Mouse (Mus musculus) 3T3-L1 (cell line): ENCODE measurements around the gene Cracr2b.
"Not testable (repeated sequence)": the region's sequence is repeated elsewhere in the genome, so short reads cannot be mapped to it uniquely, and the experiment has no call there.

ENCODE experiments used
- DNase-seq: peaks from one replicate; pipeline ENCODE4 v3.0.0-alpha.2; 2015; ENCODE audit warnings: low read depth, low spot score

The Cracr2b gene

DNA sequence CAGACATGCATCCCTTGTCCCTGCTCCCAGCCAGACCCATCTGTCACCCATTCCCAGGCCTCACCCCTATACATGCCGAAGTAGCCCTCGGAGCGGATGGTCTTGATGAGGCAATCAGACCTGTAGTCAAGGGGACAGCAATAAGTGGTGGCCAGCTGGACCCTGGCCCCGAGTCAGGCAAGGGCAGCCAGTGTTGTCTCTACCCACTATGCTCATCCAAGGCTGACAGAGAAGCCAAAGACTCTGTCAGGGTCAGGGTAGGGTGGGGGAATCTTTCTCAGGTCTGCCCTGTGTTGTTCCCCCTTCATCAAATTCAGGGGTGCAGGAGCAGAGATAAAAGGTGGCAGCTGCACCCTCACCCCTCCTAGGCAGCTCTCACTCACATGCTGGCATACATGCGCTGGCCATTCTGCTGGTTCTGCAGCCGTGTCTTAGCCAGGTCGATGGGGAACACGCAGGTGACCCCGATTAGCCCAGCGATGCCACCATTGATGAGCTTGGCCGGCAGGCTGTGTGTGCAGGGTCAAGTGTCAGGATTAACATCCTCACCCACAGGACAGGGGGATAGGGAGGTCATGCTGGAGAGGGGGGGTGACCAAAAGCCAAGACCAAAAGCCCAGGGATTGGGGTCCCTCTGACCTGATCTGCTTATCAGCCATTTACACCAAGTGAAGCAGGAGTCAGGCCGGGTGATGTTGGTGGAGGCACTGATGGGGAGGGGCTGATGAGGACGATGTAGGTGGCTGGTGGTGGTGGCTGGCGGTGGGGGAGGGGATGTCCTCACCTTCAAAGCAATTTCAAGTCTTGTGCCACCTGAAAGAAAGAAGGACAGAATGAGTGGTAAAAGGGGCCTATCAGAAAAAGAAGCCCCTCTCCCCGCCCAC lies 27.1 kb upstream of the Cracr2b start:
- no peak for DNase-seq

DNA sequence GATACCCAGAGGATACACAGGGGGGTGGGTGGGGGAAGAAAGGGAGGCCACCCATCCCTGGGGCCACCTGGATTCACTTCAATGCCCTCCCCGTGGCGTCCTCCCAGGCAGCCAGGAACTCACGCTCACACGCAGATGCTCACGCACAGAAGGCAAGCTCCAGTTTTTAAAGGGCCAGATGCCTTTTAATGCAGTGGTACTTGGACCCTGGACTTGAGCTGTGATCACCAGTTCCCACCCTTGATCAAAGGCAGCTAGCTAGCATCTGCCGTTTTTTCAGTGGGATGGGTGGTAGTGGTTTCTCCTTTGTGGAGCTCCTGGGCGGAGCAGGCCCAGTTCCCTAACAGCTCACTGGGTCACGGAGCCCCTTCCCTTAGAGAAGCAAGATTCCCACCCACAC lies 26.4 kb upstream of the Cracr2b start:
- DNase-seq, result no peak

DNA sequence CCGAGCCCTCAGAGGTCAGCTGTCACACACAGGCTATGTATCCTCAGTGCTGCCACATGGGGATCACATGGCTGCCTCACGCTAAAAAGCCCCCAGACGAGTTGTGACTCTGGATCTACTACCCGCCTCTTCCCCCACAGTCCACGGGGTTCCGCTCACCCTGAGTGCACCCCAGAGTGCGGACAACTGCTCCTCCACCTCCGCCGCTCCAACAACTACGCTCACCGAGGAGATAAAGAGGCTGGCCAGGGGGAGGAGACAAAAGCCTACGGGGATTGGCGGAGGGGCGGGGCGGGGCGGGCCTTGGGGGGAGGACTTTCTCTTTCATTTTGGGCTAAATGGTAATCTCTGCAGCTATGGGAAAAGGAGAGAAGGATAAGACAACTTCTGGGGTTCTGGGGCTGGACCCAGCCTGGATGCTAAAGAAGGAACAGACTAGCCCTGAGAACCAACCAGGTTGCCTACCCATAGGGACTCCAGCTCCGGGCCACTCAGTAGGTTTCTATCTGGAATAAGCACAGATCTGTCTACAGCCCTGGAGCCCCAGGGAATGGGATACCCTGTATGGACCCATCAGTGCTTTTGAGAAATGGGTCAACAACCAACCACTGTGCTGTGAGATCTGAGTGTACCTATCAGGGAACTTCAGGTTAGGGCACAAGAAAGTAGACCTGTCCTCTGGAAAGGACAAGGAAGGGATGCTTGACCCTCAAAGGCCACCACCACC lies 25.6 kb upstream of the Cracr2b start:
- peak; percentile 68 for DNase-seq

DNA sequence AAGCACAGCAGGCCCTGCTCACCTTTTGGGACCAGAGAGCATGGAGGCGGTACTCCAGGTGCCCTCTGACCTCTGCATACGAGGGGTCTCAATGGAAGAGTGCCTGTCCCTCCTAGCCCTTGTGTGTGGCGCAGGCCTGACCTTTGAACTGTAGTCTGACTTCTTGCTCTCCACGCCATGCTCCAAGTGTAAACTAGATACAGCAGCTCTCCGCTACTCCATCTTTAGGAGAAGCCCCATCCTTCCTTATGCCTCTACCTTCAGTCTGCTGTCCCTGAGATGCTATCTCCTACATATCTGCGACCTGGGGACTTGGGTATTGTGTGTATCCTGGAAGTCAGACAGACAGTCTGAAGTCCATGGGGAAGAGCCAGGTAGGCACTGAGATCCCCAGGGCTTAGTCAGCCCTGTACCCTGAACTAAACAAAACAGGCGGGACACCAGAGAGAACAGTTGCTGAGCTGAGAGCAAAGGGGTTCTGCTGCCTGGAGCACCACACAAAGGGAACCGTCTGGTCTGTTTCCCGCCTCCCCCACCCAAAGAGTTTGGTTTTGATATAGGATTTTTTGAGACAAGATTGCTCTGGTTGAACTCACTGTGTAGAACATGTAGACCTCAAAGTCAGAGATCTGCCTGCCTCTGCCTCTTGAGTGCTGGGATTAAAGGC lies 24.9 kb upstream of the Cracr2b start:
- DNase-seq, result no peak

DNA sequence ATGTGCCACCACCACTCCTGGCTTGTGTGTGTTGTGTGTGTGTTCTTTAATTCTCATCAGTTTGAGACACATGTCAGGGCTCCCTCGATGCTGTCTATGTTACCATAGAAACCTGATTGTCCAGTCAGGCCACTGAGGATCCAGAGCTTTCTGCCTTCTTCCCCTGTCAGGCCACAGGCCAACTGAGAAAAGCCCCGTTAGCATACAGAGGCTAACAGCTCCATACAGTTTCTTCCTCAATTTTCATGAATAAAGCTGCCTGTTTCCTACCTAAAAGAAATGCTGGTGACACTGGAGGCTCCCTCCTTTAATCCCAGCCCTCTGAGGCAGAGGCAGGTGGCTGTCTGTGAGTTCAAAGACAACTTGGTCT lies 24.4 kb upstream of the Cracr2b start:
- no peak for DNase-seq

DNA sequence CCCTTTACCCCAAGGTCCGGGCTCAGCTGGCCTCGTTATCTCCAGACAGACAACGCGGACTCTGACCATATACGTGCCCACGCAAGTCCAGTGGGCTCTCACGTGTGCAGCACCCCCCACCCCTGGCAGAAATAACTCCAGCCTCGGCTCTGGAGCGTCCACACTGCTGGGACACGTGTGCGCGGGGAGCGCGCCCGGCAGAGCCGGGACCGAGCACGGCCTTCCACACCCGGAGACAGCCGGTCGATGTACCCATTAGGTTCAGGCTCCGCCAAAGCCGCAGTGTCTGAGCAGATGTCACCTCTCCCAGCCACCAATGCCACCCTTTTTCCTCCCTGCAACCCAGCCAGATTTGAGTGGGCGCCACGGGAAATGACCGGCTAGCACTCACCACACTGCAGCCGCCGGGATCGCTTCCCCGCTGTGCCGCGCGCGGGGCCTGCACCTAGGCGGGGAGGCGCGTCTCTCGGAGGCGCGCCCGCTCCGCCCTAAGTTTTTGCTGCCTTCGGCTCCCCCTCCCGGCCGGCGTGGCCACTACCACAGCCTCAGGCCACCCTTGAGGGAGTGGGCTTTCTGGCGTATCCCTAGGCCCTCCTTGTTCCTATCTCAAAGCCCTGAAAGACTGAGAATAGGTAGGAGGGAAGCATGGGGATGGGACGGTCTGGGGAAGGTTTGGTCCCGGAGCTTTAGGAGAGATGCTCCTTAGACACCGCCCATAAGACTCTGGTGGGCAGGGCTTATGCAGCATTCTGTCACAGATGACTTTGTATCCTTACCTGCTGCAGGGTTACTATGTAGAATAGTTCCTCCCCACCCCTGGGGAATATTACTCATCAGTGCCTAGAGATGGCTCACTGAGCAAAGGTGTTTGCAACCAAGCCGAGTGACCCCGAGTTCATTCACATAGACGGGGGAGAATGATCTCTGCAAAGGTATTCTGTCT lies 23.4 kb upstream of the Cracr2b start, which contains the start of gene Slc25a22:
Slc25a22 (minus strand) TSS at position 715 of the 943 bp plus-strand sequence.
- peak; percentile 71 for DNase-seq

DNA sequence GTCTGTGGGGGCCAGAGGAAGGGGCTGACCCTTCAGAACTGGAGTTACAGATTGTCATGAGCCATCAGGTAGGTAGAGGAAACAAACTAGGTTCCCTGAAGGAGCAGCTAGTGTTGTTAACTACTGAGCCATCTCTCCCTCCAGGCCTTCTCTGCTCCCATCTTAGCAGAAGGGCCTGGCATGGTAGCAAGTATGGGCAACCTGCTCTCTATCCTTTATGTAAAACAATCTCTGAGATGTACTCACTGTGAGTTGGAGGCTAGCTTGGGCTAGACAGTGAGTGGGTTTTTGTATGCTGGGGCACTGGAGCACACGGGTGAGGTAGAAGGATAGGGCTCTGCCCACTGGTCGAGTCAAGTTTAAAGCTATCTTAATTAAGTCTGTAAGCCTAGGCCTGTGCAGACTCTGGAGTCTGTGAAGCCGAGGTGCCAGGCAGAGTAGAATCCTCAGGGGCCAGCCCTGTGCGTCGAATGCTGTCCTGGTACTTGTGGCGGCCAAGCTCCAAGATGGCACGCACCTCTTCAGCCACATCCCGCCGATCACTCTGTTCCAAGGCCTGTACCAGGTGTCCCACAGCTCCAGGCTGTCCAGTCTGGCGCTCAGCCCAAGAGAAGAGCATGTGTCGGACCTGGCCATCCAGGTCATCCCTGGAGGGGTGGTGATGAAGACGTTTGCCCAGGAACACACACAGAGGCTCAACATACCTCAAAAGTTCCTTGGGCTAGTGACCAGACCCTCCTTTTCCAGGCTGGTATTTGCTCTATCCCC lies 22.5 kb upstream of the Cracr2b start:
- no peak for DNase-seq

DNA sequence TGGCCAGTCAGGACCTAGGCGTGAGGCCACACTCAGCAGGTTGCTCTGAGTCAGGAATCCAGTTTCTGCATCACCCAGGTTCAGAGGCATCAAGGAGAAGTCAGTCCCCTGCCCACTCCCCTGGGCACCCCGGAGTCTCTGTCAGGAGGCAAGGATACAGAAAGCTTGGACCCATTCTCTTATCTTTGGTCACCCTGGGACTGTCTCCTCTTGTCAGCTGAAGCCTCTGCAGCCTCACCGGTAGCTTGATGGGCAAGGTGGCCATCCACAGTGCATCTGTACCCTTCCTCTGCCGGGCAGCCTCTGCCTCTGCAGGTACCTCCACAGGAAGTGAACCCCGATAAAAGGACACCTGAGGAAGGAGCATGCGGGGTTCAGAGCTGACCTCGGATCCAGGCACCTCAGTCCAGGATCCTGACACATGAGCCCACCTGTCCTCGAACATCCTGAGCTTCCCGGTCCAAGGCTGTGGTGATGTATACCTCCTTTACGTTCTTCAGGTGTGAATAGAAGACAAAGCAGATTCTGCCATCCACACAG lies 21.7 kb upstream of the Cracr2b start:
- no peak for DNase-seq

DNA sequence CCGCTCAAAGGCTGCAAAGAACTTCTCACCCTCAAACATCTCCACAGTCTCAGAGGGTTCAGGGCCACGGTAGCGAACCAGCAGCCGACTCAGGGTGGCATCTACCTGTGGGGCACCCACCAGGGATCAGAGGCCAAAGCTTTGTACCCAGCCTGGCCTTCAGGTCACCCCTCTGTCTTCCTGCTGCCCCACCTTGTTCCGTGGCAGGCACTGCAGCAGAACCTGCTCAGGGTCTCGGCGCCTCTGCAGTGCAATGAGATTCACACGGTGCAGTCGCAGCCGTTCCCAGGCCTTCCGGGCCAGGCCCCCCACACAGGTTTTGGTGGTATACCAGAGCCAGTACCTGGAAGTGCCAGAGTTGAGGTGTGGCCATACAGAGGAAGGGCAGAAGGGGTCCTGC lies 21.1 kb upstream of the Cracr2b start:
- DNase-seq, result no peak

DNA sequence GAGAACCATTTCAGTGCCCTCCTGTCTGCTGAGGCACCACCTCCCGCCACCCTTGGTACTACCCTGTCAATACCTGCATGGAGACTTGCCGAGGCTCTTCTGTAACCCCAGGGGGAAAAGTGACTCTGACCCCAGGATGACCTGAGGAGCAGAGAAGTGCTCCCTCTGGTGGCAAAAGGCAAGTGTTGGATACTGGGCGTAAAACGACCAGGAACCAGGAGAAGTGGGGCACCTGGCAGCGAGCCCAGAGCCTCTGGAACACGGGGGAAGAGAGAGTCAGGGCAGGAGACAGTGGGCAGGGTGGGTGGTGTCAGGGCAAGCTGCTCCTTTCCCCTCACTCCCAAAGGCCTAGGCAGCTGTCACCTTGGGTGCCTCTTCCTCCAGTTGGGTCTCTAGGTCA lies 20.3 kb upstream of the Cracr2b start:
- DNase-seq, result peak; percentile 53

DNA sequence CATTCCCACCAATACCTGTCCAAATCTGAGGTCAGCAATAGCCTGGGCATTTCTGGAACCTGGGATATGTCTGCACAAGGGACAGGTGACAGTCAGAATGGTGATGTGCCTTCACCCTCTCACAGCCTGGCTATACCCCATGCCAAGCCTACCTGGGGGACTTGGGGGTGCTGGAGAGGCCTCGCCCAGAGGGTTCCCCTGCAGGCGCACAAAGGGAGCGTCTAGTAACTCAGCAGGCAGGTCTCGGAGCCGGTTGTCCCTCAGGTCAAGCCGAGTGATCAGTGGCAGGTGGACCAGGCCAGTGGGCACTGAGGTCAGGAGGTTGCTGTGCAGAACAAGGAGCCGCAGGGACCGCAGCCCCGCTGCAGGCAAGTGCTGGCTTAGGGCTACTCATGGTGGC lies 19.4 kb upstream of the Cracr2b start:
- no peak for DNase-seq

DNA sequence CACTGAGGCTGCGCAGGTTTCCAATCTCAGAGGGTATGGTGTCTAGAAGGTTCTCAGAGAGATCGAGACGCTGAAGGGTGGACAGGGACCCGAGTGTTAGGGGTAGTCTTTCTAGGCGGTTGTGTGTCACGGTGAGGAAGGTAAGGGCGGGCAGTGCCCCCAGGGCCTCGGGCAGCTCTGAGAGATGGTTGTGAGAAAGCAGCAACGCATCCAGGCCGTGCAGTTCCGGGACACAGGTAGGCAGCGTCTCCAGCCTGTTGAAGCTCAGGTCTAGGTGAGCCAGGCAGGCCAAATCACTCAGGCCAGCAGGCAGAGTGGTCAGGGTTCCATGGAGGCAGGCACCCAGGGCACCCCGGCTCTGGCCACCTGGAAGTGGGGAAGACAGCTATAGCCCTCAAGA lies 18.7 kb upstream of the Cracr2b start:
- DNase-seq, result no peak

DNA sequence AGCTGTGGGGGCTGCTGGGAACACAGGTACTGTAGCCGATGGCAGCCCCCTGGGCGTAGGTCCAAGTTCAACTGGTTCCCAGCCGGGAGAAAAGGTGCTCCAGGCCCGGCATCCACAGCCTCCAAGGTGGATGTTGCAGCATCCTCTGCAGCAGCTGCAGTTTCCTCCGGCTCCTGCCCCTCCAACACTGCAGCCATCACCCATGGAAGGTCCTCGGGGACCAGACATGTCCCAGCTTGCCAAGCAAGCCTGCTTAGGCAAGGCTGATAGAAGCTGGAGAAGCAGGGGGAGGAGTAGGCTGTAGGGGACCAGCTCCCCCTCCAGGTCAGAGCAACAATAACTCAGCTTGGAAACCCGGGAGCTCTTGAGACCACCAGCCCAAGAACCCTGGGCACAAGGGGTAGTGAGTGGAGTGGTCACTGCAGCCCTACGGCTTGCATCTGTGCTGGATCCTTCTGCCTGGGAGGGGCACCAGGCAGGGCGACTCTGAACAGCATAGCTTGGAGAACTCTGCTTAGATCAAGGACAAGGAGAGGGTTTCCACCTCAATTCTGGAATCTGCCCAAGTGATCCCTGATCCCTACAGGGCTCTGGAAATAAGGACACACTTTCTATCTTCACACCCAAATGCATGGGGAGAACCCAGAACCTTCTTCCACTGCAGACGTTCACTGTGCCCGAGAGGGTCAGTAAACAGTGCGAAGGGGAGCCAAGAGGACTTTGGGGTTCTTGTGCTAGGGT lies 17.6 kb upstream of the Cracr2b start:
- DNase-seq, result peak; percentile 68

DNA sequence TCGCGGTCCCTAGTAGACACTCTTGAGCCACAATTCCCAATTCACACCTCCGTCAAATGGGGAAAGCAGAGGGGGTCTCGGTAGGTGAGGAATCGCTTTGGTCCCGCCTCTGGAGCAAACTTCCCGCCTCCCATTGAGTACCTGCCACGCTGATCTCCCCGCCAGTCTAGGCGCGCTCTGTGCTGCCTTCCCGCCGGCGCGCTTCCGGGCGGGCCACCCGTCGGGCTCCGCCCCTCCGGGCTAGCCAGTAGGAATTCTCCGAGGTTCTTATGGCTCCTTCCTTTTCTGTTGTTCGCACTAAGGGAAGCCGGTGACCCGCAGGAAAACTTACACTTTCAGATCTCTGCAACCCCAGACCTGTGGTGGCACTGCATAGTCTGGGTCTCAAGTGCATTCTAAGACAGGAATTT lies 17.1 kb upstream of the Cracr2b start, which contains the start of gene Pidd1:
Pidd1 (minus strand) TSS at position 198 of the 410 bp plus-strand sequence.
- peak; percentile 76 for DNase-seq

DNA sequence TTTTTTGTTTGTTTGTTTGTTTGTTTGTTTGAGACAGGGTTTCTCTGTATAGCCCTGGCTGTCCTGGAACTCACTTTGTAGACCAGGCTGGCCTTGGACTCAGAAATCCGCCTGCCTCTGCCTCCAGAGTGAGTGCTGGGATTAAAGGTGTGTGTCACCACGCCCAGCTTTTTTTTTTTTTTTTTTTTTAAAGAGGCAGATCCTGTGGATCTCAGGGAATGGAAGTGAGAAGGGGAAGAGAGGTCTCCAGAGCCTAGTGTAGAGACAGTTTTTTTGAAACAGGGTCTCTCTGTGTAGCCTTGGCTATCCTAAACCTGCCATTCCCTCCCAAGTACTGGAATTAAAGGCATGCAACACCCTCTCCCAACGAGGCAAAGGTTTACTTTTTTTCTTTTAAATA lies 14.5 kb upstream of the Cracr2b start:
- DNase-seq, result not testable (repeated sequence)

DNA sequence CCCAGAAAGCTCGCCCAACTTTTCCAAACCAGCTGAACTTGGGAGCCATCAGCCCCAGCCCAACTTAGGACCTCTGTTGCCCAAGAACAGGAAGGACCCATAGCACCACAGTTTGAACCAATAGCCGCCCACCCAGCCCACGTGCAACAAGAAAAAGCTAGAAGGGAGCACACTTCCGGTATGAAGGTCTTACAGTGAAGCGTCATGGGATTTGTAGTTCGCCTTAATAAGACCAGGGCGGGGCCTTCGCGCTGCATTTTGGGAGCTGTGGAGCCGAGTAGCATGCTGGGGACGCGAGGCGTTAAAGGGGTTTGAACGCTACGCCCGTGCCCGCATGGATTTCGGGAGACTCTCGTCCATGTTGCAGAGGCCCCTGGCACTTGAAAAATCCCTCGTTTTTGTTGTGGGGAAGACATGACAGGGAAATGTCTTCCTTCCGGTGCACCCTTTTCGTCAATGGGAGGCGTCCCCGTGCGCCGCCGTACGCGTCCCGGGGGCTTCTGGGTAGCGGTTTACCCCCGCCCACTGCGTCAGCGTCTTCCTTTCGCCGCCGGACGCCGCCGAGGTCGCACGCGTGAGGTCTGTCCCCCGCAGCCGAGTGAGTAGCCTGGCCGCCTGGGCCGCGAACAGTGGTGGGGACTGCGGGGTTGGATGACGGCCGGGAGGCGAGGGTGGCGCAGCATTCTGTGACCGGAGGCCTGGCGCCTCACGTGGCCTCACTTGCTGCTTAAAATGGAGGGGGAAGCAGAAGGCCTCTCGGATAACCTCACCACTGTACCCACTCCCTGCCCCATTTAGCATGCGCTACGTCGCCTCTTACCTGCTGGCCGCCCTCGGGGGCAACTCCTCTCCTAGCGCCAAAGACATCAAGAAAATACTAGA lies 13.5 kb upstream of the Cracr2b start, which contains the start of gene Rplp2:
Rplp2 (plus strand) TSS at position 261 of the 882 bp plus-strand sequence.
- DNase-seq, result peak; percentile 96

DNA sequence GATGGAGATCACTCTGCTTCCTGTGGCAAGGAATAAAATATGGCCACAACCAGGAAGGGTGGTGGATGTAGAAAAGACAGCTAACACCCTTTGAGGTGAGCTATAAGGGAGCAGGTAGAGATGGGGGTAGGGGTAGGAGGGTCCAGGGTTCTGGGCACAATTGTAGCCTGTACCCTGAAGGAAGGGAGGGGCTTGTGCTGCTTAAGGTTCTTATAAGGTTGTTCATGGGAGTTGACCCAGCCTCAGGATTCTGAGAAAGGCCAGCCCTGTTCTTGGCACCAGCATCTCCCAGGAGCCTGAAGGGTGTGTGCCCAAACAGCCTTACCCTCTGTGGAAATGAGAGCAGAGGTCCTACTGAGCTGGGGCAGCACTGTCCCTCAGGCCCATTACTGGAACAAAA lies 9.0 kb upstream of the Cracr2b start:
- DNase-seq, result no peak

DNA sequence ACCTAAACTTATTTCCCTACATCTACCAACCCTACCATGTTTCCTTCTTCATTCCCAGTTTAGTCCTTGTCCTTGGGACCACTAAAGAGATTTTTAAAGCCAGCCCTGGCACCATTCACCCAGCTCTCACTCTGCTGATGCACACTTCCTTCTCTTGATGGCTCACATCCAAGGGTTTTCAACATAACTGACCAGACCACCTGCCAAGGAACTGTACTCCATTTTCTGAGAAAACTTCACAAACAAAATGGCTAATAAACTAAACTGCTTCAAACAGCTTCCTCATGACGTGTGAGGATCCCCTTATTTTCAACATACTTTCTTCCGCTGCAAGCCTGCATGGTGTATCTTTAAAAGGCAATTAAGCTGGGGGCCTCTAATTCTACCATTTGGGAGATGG lies 7.3 kb upstream of the Cracr2b start:
- no peak for DNase-seq
